Mouse (Mus musculus): ENCODE results near the gene Zfp989. TPM values are rescaled to one million over a fixed set of nuclear protein-coding genes. Genes with fewer than 3 reads are reported as not detected.

The Zfp989 gene
- polyA plus RNA-seq, 1 experiment, result 62.8 TPM

Other genes with a start within 250 kb of the Zfp989 start
- gene Gm21411, start 62.4 kb upstream of the Zfp989 start, polyA plus RNA-seq (2011; ENCODE audit: insufficient read depth, insufficient read length, low read depth, missing spikeins), result 20.2 and 25.5 TPM in 2 replicates
- 18.0 and 22.9 TPM in 2 replicates for gene Rex2, start 49.9 kb downstream of the Zfp989 start, polyA plus RNA-seq (2011; ENCODE audit: insufficient read depth, insufficient read length, low read depth, missing spikeins)
- gene Zfp991, start 160.1 kb downstream of the Zfp989 start, polyA plus RNA-seq (2011; ENCODE audit: insufficient read depth, insufficient read length, low read depth, missing spikeins), result 28.6 and 32.7 TPM in 2 replicates